Mouse (Mus musculus): ENCODE data around the gene Rgs8. TPM values are rescaled to one million over a fixed set of nuclear protein-coding genes. Genes with fewer than 3 reads are reported as not detected.

Gene Rgs8
- polyA plus RNA-seq, 1 experiment, result 0.70 TPM

GRCm38 (mm10) chr1:153641940-153642501, 10.8 kb upstream of the Rgs8 start:
- 69% methylated on average over 13 of the region's 13 CpGs for WGBS

GRCm38 (mm10) chr1:153653674-153654073, 849 bp downstream of the Rgs8 start:
- Histone ChIP-seq H3K4me3 (replicated peaks; ENCODE audit: control insufficient read depth, low read depth, low read length) (no peak overlapping the region), H3K27ac (ENCODE audit: control insufficient read depth, insufficient read depth, low read depth, low read length, poor library complexity) (no peak overlapping the region), H3K4me1 (ENCODE audit: control insufficient read depth, insufficient read depth, low read length) (no peaks in the 10 kb centered on the region)
- TF ChIP-seq POLR2A (IDR thresholded peaks at IDR 0.05; ENCODE audit: borderline replicate concordance, control insufficient read depth, low read depth, low read length) (no peak), CTCF (IDR thresholded peaks at IDR 0.05; ENCODE audit: control insufficient read depth, insufficient read depth, low read length) (no peak)
- WGBS, result 32% methylated on average over 5 of the region's 5 CpGs

More at GRCm38 (mm10) chr1:153641940-153642501, 10.8 kb upstream of the Rgs8 start:
- Histone ChIP-seq H3K4me1 (ENCODE audit: control insufficient read depth, insufficient read depth, low read length) (no peaks in the 10 kb centered on the region; the same call in 1 of the 2 replicates), H3K4me3 (replicated peaks; ENCODE audit: control insufficient read depth, low read depth, low read length) (no peak overlapping the region), H3K27ac (ENCODE audit: control insufficient read depth, insufficient read depth, low read depth, low read length, poor library complexity) (no peak overlapping the region)
- TF ChIP-seq CTCF (IDR thresholded peaks at IDR 0.05; ENCODE audit: control insufficient read depth, insufficient read depth, low read length) (no peak), POLR2A (IDR thresholded peaks at IDR 0.05; ENCODE audit: borderline replicate concordance, control insufficient read depth, low read depth, low read length) (no peak)

GRCm38 (mm10) chr1:153659666-153660065, 6.8 kb downstream of the Rgs8 start:
- H3K4me3 ChIP-seq (replicated peaks; ENCODE audit: control insufficient read depth, low read depth, low read length), result no peak overlapping the region
- WGBS, result 75% methylated on average over 9 of the region's 9 CpGs
- H3K27ac ChIP-seq (ENCODE audit: control insufficient read depth, insufficient read depth, low read depth, low read length, poor library complexity), result no peak overlapping the region
- no peaks in the 10 kb centered on the region for H3K4me1 ChIP-seq (ENCODE audit: control insufficient read depth, insufficient read depth, low read length)
- TF ChIP-seq POLR2A (IDR thresholded peaks at IDR 0.05; ENCODE audit: borderline replicate concordance, control insufficient read depth, low read depth, low read length), result no peak
- no peak for TF ChIP-seq CTCF (IDR thresholded peaks at IDR 0.05; ENCODE audit: control insufficient read depth, insufficient read depth, low read length)

- 58% methylated on average over 15 of the region's 15 CpGs for WGBS
- Histone ChIP-seq H3K4me1 (ENCODE audit: control insufficient read depth, insufficient read depth, low read length) (no peaks in the 10 kb centered on the region), H3K4me3 (replicated peaks; ENCODE audit: control insufficient read depth, low read depth, low read length) (no peak overlapping the region), H3K27ac (ENCODE audit: control insufficient read depth, insufficient read depth, low read depth, low read length, poor library complexity) (no peak overlapping the region)
- TF ChIP-seq POLR2A (IDR thresholded peaks at IDR 0.05; ENCODE audit: borderline replicate concordance, control insufficient read depth, low read depth, low read length) (no peak), CTCF (IDR thresholded peaks at IDR 0.05; ENCODE audit: control insufficient read depth, insufficient read depth, low read length) (no peak)
Observed at GRCm38 (mm10) chr1:153660982-153661688, 8.3 kb downstream of the Rgs8 start.

DNA sequence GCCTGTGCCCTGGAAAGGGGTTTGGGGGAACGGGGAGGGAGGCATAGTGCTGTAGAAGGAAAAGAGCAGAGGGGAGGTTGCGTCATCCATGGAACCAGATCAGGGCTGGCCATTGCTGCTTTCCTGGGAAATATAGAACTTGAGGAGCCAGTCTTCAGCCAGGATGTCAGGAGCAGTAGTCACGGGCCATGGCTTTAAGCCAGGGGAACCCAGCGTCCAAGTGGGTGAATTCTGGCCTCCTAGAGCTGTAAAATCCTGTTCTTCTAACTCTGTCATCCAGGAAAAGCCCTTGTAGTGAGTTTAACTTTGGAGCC, 8.8 kb downstream of the Rgs8 start:
- Histone ChIP-seq H3K27ac (ENCODE audit: control insufficient read depth, insufficient read depth, low read depth, low read length, poor library complexity) (no peak overlapping the region), H3K4me3 (replicated peaks; ENCODE audit: control insufficient read depth, low read depth, low read length) (no peak overlapping the region), H3K4me1 (ENCODE audit: control insufficient read depth, insufficient read depth, low read length) (no peaks in the 10 kb centered on the region)
- no peak for TF ChIP-seq CTCF (IDR thresholded peaks at IDR 0.05; ENCODE audit: control insufficient read depth, insufficient read depth, low read length)
- no peak for TF ChIP-seq POLR2A (IDR thresholded peaks at IDR 0.05; ENCODE audit: borderline replicate concordance, control insufficient read depth, low read depth, low read length)
- 69% methylated on average over 4 of the region's 4 CpGs for WGBS

DNA sequence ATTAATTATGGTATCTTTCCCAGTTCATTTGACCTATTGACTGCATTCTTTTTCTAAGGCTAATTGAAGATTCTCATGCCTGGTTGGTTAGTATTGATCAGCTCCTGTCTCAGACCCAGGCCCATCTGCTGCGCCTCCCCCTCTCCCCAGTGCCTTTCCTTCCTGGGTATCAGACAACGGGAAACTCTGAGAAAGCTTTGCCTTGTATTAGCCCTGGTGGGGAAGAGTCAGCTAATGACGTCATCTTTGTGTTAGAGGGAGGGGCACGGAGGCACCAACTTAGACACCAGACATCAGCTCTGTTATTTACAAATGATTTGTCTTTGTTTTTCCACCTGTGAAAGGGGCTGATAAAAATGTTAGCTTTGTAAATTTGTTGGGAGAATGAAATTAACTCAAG, 9.5 kb downstream of the Rgs8 start:
- Histone ChIP-seq H3K27ac (ENCODE audit: control insufficient read depth, insufficient read depth, low read depth, low read length, poor library complexity) (no peak overlapping the region), H3K4me1 (ENCODE audit: control insufficient read depth, insufficient read depth, low read length) (no peaks in the 10 kb centered on the region; the same call in 1 of the 2 replicates), H3K4me3 (replicated peaks; ENCODE audit: control insufficient read depth, low read depth, low read length) (no peak overlapping the region)
- TF ChIP-seq CTCF (IDR thresholded peaks at IDR 0.05; ENCODE audit: control insufficient read depth, insufficient read depth, low read length) (no peak), POLR2A (IDR thresholded peaks at IDR 0.05; ENCODE audit: borderline replicate concordance, control insufficient read depth, low read depth, low read length) (no peak)
- WGBS, result 42% methylated on average over 4 of the region's 4 CpGs

DNA sequence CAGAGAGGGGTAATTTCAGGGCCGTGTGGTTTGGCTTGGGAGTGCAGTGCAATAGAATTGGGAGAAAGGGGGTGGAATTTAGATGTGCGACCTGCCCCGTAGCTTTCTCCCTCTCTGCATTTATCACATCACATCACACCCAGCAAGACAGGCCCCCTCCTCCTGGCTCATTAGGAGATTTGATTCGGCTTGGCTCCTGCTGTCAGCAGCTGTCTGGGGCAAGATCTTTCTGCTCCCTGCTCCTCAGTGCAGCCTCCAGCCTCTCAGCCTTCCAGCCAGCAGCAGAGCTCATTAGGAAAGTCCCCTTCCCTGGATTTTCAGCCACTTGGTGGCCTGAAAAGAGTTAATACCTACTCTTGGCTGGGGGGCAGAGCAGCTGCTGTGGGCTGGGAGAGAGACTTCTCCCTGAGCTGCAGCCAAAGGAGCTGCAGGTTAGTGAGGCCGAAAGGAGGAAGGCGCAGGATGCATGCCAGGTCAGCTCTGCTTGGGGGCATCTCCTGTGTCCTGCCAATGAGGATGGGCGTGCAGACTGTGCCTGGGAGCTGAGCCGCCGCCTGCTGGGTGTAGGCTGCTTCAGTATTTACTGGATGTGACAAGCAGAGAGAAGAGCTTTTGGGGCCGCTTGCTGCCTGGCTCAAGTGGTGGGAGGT, 12.4 kb downstream of the Rgs8 start:
- Histone ChIP-seq H3K4me3 (replicated peaks; ENCODE audit: control insufficient read depth, low read depth, low read length) (no peak overlapping the region), H3K27ac (ENCODE audit: control insufficient read depth, insufficient read depth, low read depth, low read length, poor library complexity) (no peak overlapping the region), H3K4me1 (ENCODE audit: control insufficient read depth, insufficient read depth, low read length) (no peaks in the 10 kb centered on the region; the same call in 1 of the 2 replicates)
- WGBS, result 67% methylated on average over 10 of the region's 10 CpGs
- no peak for TF ChIP-seq CTCF (IDR thresholded peaks at IDR 0.05; ENCODE audit: control insufficient read depth, insufficient read depth, low read length)
- TF ChIP-seq POLR2A (IDR thresholded peaks at IDR 0.05; ENCODE audit: borderline replicate concordance, control insufficient read depth, low read depth, low read length), result no peak

DNA sequence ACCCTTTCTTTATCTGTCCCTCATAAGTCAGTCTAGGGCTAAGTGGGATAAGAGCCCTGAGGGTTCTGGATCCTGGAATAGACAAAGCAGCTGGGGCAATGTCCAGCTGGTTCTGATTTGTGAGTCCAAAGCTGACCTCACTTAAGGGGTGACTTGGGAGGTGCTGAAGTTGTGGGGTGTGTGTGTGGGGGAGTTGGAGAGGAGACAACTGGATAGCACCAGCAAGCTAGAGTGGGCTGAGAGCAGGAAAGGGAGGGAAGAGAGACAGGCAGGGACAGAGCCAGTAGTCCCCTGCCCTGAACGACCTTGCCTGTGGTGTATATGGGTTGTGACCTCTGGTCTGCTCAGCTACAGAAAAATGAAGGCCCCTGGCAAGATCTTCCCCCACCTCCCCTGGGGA, 13.4 kb downstream of the Rgs8 start:
- 64% methylated on average over 1 of the region's 1 CpGs for WGBS
- Histone ChIP-seq H3K4me1 (ENCODE audit: control insufficient read depth, insufficient read depth, low read length) (no peaks in the 10 kb centered on the region; the same call in 1 of the 2 replicates), H3K4me3 (replicated peaks; ENCODE audit: control insufficient read depth, low read depth, low read length) (no peak overlapping the region), H3K27ac (ENCODE audit: control insufficient read depth, insufficient read depth, low read depth, low read length, poor library complexity) (no peak overlapping the region)
- TF ChIP-seq CTCF (IDR thresholded peaks at IDR 0.05; ENCODE audit: control insufficient read depth, insufficient read depth, low read length), result no peak
- no peak for TF ChIP-seq POLR2A (IDR thresholded peaks at IDR 0.05; ENCODE audit: borderline replicate concordance, control insufficient read depth, low read depth, low read length)
